Mouse (Mus musculus): ENCODE results near the gene Abhd11. TPM values are rescaled to one million over a fixed set of nuclear protein-coding genes. Genes with fewer than 3 reads are reported as not detected.
"Not testable (repeated sequence)": the region's sequence is repeated elsewhere in the genome, so short reads cannot be mapped to it uniquely, and the experiment has no call there.

Abhd11 gene
- total RNA-seq, 2 experiments from 2014 or later: 64.1 to 69.1 TPM

DNA sequence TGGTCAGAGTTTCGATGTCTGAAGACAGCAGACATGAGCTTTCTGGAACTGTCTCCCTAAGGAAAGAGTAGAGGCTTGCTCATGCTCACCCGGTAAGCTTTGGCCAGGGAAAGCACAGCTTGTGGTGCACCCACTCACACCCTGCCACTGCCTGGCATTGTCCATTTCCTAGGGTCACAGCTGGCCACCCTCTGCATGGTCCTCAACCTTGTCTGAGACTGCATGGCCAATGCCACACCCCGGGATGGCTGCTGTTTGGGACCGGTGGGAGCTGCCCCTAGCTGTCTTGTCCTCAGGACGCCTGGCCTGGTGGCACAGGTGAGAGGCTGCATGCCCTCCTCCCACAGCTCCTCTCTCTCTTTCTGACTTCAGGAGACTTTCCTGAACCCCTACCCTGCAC, 39.6 kb downstream of the Abhd11 start:
- intact Hi-C loops (cut with DNase I; ENCODE audit: low total_unique reads): no loop called here
- no peak for DNase-seq

GRCm38 (mm10) chr5:135049268-135049667, 40.3 kb downstream of the Abhd11 start:
- intact Hi-C loops (cut with DNase I; ENCODE audit: low total_unique reads): not testable (repeated sequence)

GRCm38 (mm10) chr5:135053356-135053755, 44.4 kb downstream of the Abhd11 start:
- DNase-seq: no peak
- intact Hi-C loops (cut with DNase I; ENCODE audit: low total_unique reads): no loop called here

More at GRCm38 (mm10) chr5:135049268-135049667, 40.3 kb downstream of the Abhd11 start:
- DNase-seq: not testable (repeated sequence)

Other genes starting within 250 kb of the Abhd11 start
- not detected for gene Tmem270, start 102.4 kb upstream of the Abhd11 start, total RNA-seq (2021)
- gene Cldn13, start 93.6 kb upstream of the Abhd11 start, total RNA-seq (2021): not detected
- gene Mettl27, start 76.8 kb upstream of the Abhd11 start, total RNA-seq (2021): 1 to 10 TPM; 4.9 to 6.2 TPM
- not detected for gene Cldn4, start 62.2 kb upstream of the Abhd11 start, total RNA-seq (2021)
- under 1 TPM in 1 of 2 experiments, not detected in 1; 0.27 TPM for gene Cldn3, start 22.9 kb upstream of the Abhd11 start, total RNA-seq (2021)
- gene Stx1a, start 14.3 kb downstream of the Abhd11 start, total RNA-seq (2021): 1 to 10 TPM; 1.4 to 1.5 TPM
- 10 to 100 TPM; 24.0 to 25.8 TPM for gene Dnajc30, start 55.0 kb downstream of the Abhd11 start, total RNA-seq (2021)
- 10 to 100 TPM; 24.7 to 33.0 TPM for gene Bud23, start 55.8 kb downstream of the Abhd11 start, total RNA-seq (2021)
- 1 to 10 TPM in 1 of 2 experiments, under 1 TPM in 1; 0.84 to 1.7 TPM for gene Vps37d, start 69.1 kb downstream of the Abhd11 start, total RNA-seq (2021)
- gene Mlxipl, start 80.7 kb downstream of the Abhd11 start, total RNA-seq (2021): 10 to 100 TPM; 37.5 to 40.6 TPM
- 10 to 100 TPM; 11.9 to 13.3 TPM for gene Tbl2, start 140.5 kb downstream of the Abhd11 start, total RNA-seq (2021)
- gene Bcl7b, start 159.1 kb downstream of the Abhd11 start, total RNA-seq (2021): 10 to 100 TPM; 24.7 to 25.3 TPM
- 10 to 100 TPM; 24.1 to 24.8 TPM for gene Baz1b, start 178.1 kb downstream of the Abhd11 start, total RNA-seq (2021)
- 10 to 100 TPM in 1 of 2 experiments, 1 to 10 TPM in 1; 9.9 to 12.1 TPM for gene Fzd9, start 242.1 kb downstream of the Abhd11 start, total RNA-seq (2021)

All from gastrocnemius, postnatal 14 days (tissue).